Mouse (Mus musculus) ES-E14 (cell line): ENCODE measurements around the gene Zswim7. TPM values are rescaled to one million over a fixed set of nuclear protein-coding genes. Genes with fewer than 3 reads are reported as not detected.

Source experiments
- DNase-seq: peaks from one replicate; pipeline ENCODE4 v3.0.0-alpha.2; 2013; ENCODE audit warnings: low read depth, low spot score
- H3K27ac ChIP-seq: 2 replicates; pipeline ENCODE4 v1.5.1; 2012; ENCODE audit warnings: low read depth, mild to moderate bottlenecking, low read length, moderate library complexity, mixed read lengths; ENCODE audit not compliant: poor library complexity, insufficient read depth, severe bottlenecking
- H3K36me3 ChIP-seq: 2 replicates; pipeline ENCODE4 v1.6.1; 2012; ENCODE audit warnings: mild to moderate bottlenecking, low read length, moderate library complexity, mixed read lengths; ENCODE audit not compliant: control insufficient read depth, poor library complexity, insufficient read depth, severe bottlenecking
- H3K4me1 ChIP-seq, 2 experiments: fragments of 150-350 bp in 1 of 2; sonication (generic) in 1 of 2; 2 replicates each; pipeline ENCODE4 v1.6.1; 2012; ENCODE audit warnings: low read length in 2 of 2, mild to moderate bottlenecking in 1 of 2, mixed read lengths in 1 of 2; ENCODE audit not compliant: control insufficient read depth in 2 of 2, insufficient read depth in 2 of 2, poor library complexity in 1 of 2
- H3K4me3 ChIP-seq, 2 experiments: fragments of 150-350 bp in 1 of 2; sonication (generic) in 1 of 2; 2 replicates each; pipeline ENCODE4 v1.5.1; 2012; ENCODE audit warnings: low read length in 2 of 2, low read depth in 1 of 2, mild to moderate bottlenecking in 1 of 2, mixed read lengths in 1 of 2; ENCODE audit not compliant: insufficient read depth in 1 of 2, poor library complexity in 1 of 2, severe bottlenecking in 1 of 2
- H3K9ac ChIP-seq: 2 replicates; pipeline ENCODE4 v1.6.1; 2012; ENCODE audit warnings: low read depth, mild to moderate bottlenecking, low read length, mixed read lengths; ENCODE audit not compliant: poor library complexity, insufficient read depth, severe bottlenecking
- H3K9me3 ChIP-seq: fragments of 150-350 bp; sonication (generic); 2 replicates; pipeline ENCODE4 v1.6.1; 2012; ENCODE audit warnings: low read depth, mild to moderate bottlenecking, low read length; ENCODE audit not compliant: control insufficient read depth, insufficient read depth
- CHD2 ChIP-seq: IDR thresholded peaks from 2 replicates; pipeline ENCODE4 v1.6.1; 2014; ENCODE audit warnings: mild to moderate bottlenecking, low read depth, low read length, inconsistent platforms
- HCFC1 ChIP-seq: IDR thresholded peaks from 2 replicates; pipeline ENCODE4 v1.6.1; 2012; ENCODE audit warnings: low read length, inconsistent platforms, borderline replicate concordance; ENCODE audit not compliant: insufficient read depth
- MAFK ChIP-seq: IDR thresholded peaks from 2 replicates; pipeline ENCODE4 v1.6.1; 2014; ENCODE audit warnings: mild to moderate bottlenecking, low read depth, low read length, inconsistent platforms; ENCODE audit not compliant: insufficient read depth
- ZC3H11A ChIP-seq: IDR thresholded peaks from 2 replicates; pipeline ENCODE4 v1.6.1; 2012; ENCODE audit warnings: low read depth, mild to moderate bottlenecking, inconsistent platforms, low read length, borderline replicate concordance
- ZNF384 ChIP-seq: IDR thresholded peaks from 2 replicates; pipeline ENCODE4 v1.6.1; 2012; ENCODE audit warnings: low read depth, low read length, inconsistent platforms
- in situ Hi-C, 2 experiments: fragments of 600-800 bp; cut with MboI; formaldehyde crosslinking; loops; one replicate each; pipeline ENCODE4 v1.15.1; 2025; ENCODE audit warnings: low sequenced_read_pairs in 2 of 2, inconsistent platforms in 1 of 2; ENCODE audit not compliant: unreplicated experiment in 2 of 2
- total RNA-seq: library from RNA; depleted of rRNA; stranded (reverse); fragments of 300-350 nt; gene quantifications from 2 replicates; pipeline ENCODE4 v1.2.3, GENCODE M21; 2012; rRNA removed

Zswim7 gene
- total RNA-seq, 1 experiment: 40.7 TPM

DNA sequence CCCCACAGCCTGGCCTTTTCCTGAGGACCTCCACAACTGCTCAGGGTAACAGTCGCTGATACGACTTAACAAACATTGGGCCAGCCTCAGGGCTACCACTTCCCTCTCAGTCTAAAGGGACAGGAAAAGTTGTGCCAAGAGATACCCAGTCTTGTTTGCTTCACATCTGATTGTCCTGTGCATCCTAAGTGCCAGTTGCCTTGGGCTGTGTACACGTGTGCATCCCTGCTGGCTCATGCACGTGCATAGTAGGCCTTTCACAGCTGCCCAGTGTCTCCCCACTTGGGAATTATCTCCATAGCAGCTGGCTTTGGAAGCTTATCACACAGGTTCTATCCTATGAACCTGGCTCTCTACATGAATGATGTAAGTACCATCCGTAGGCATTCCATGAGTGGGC is 57.8 kb downstream of the Zswim7 start:
- Histone ChIP-seq H3K9ac (no peak overlapping the region), H3K4me3 (no peak overlapping the region), H3K36me3 (no peaks in the 10 kb centered on the region), H3K4me1 (no peaks in the 10 kb centered on the region), H3K9me3 (no peaks in the 10 kb centered on the region), H3K27ac (no peak overlapping the region)
- no peak for DNase-seq
- TF ChIP-seq ZNF384 (no peak), MAFK (no peak), CHD2 (no peak), HCFC1 (no peak), ZC3H11A (no peak)
- in situ Hi-C loops: no loop called here

DNA sequence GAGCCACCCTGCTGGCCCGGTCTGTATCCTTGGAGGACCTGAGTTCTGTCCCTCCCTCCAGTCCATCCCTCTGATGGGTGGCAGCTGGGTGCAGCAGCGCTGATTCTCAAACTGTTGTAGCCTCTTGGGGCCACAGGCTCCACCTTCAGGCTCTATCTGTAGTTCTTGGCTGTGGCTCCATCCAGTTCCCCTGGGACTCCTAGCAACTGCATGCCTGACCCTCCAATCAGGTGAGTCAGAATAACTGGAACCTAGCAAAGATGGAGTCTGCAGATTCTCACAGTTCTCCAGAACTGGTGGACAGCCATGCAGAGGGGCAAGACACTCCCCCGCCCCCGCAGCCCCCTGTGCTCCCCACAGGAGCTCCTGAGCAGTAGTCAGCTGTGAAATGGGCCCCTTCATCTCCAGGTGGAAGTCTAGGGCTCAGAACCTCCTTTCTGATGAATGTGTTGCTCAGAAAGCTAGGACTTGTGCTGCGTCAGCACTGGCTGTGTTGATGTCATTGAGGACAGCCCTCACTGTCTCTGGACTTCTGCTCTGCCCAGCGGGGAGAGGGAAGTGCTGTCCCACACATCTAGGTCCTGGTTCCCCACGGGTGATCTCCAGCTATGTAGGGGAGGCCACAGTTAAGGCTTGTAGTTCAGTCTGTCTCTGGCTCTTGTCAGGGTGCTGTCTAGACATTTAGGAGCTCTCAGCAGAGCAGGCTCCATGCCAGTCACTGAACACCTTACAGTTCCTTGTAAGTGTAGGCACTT is 60.2 kb downstream of the Zswim7 start:
- Histone ChIP-seq H3K4me3 (no peak overlapping the region), H3K9me3 (no peaks in the 10 kb centered on the region), H3K27ac (no peak overlapping the region), H3K9ac (no peak overlapping the region), H3K36me3 (no peaks in the 10 kb centered on the region), H3K4me1 (no peaks in the 10 kb centered on the region; a peak in 1 of 4 replicates)
- TF ChIP-seq ZC3H11A: no peak
- no peak for TF ChIP-seq ZNF384
- in situ Hi-C loops: no loop called here
- DNase-seq: no peak

DNA sequence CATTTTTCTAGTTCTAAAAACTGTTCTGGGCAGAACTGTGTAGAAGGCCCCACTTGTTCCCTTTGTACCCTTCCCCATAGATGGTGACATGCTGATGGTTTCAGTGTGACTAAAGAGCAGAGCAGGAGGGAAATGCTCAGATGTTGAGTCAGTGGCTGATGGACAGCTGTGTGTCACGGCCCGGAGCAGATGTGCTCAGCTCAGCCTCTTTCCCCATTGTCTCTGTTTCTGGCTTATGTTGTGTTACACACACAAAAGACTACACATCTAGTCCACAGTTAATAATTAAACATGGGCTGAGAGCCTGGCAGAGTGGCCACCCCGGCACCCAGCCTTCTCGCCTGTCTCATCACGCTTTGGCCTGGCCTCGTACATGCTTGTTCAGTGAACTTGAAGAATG is 63.4 kb downstream of the Zswim7 start:
- no peak overlapping the region for H3K27ac ChIP-seq
- in situ Hi-C loops: no loop called here
- no peak for TF ChIP-seq CHD2
- no peak for TF ChIP-seq HCFC1
- no peak for TF ChIP-seq ZNF384
- no peak for TF ChIP-seq MAFK
- no peak for TF ChIP-seq ZC3H11A
- H3K9me3 ChIP-seq: no peaks in the 10 kb centered on the region
- H3K36me3 ChIP-seq: no peaks in the 10 kb centered on the region
- DNase-seq: no peak
- H3K4me3 ChIP-seq: no peak overlapping the region
- peaks cover 0 to 8% of the 10 kb centered on the region in 2 experiments; a peak in 2 of 4 replicates for H3K4me1 ChIP-seq
- H3K9ac ChIP-seq: no peak overlapping the region

Other genes with a start within 250 kb of the Zswim7 start
- gene Adora2b, start 32.4 kb downstream of the Zswim7 start, total RNA-seq: 8.0 and 12.1 TPM in 2 replicates
- gene Ttc19, start 98 bp upstream of the Zswim7 start, total RNA-seq: 24.1 and 27.4 TPM in 2 replicates
- 21.9 and 25.8 TPM in 2 replicates for gene Pigl, start 177.1 kb upstream of the Zswim7 start, total RNA-seq
- gene Ncor1, start 177.2 kb upstream of the Zswim7 start, total RNA-seq: 186 and 206 TPM in 2 replicates